Mouse (Mus musculus) adrenal gland, postnatal 25 days (tissue): ENCODE data around the gene Krtdap. TPM values are rescaled to one million over a fixed set of nuclear protein-coding genes. Genes with fewer than 3 reads are reported as not detected.
"Not testable (repeated sequence)": the region's sequence is repeated elsewhere in the genome, so short reads cannot be mapped to it uniquely, and the experiment has no call there.

ENCODE experiments used
- DNase-seq: peaks from one replicate; pipeline ENCODE4 v3.0.0; 2021; ENCODE audit warnings: mixed read lengths
- long read RNA-seq: library from polyadenylated mRNA; stranded (forward); transcript quantifications from one replicate; pipeline ENCODE4 v2.0.0, GENCODE M21; 2021
- total RNA-seq: library from RNA; stranded (reverse); gene quantifications from 2 replicates; pipeline ENCODE4 v1.2.3, GENCODE M21; 2021

Gene Krtdap
- total RNA-seq = not detected in 2 replicates
- long read RNA-seq = 0 reads

DNA sequence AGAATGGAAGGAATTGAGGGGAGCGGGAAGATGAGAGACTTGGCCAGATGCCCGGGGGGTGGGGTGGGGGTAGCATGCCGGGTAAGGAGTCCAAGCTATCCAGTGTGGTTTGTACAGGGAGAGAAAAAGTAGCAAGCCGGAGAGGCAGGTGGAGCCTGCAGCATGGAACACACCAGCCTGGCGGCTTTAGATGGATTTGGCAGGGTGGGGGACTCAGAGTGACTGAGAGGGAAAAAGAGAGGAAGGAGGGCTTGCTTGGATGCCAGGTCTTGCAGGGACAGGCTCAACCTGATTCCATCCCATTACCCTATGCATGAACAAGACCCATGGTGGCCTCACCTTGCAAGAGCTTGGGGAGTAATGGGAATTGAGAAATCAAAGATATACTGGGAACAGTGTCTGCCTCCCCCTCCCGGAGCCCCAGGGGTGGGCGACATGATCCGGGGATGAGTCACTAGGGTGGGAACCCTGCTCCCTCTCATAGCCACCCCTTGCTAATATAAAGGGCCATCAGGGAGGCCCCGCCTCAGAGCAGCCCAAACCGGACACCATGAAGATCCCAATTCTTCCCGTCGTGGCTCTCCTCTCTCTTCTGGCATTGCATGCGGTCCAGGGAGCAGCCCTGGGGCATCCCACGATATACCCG lies at the start of gene Krtdap:
Krtdap (plus strand) TSS at position 520 of the 646 bp plus-strand sequence.
- DNase-seq = no peak

DNA sequence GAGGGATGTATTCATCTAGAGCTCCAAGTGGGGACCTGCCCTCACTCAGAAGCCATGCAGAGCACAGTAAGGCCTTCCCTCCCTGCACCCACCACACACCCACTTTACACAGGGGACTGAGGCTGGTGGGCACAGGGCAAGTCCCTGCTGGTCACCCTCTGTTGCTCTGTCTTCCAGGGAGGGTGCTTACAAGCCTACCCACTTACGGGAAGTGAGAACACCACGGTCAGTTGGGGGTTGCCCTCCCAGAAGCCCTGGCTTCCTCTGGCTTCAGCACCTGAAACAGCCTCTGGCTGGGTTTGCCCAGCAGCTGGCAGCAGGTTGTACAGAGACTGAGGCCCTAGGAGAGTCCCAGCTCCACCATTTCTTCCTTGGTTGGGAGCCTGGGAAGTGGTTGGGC lies 45.1 kb upstream of the Krtdap start:
- not testable (repeated sequence) for DNase-seq

DNA sequence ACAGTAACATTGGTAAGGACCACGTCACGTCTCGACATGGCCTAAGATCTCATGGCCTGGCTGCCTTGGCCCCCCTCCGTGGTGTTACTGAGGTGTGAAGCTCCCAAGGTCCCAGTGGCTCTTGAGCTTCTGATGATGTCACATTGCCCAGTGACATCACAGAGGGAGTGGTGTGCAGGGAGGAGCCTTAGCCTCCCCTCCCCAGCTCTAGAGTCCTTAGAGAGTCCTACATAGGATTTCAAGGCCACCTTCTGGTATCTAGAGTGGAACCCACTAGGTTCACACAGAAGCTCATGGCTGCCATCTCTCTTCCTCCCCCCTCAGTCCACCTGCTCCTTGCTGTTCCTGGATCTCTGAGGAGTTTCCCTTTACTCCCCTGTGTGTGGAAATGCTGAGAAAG lies 44.1 kb upstream of the Krtdap start, which contains the start of gene Gapdhs:
Gapdhs (minus strand) TSS at position 65 of the 400 bp plus-strand sequence.
- not testable (repeated sequence) for DNase-seq

DNA sequence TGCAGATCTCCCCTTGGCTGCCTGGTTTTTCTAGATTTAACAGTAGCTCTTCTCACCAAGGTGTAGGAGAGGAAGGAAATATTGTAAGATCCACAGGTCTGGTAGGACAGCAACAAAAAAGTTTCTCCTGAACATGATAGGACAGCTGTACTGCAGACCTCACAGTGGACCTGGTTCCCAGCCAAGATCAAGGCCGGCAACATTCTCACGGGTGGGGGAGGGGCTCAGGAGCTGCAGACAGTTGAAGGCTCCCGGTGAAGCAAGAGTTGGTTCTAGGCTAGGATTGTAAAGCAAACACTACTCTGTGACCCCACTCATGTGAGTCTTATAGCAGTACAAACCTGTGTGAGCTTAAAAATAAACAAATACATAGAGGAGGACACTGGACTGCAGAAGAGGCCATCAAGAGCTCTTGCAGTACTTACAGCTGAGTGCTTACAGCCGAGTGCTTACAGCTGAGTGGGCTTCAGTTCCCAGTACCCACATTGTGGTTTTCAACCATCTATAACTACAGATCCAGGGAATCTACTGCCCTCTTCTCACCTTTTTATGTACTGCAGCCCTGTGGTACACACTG lies 43.6 kb upstream of the Krtdap start:
- DNase-seq = peak; percentile 64

DNA sequence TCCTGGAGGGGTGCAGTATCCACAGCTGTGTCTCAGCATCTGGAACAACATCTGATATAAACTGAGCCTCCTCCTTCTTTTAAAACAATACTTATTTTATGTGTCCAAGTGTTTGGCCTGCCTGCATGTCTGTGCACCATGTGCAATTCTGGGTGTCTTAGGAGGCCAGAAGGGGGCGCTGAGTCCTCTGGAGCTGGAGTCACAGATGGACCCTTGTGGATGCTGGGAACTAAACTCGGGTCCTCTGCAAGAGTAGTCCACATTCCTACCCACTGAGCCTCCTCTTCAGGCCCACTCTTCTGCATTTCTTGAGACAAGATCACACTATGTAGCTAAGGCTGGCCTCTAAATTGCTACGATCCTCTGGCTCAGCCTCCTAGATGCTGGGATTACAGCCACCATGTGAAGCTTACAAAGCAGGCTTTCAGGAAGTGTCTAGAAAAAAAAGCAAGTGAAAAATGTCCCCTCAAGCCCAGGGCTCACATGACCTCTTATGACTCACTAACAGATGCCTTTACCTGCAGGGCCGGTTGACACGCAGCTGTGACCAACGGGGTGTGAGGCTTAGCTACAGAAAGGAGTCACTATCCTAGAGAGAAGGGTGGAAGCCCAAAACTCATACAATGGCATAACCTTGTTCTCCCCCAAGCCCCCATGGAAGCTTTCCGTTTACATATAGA lies 40.0 kb upstream of the Krtdap start:
- no peak for DNase-seq

DNA sequence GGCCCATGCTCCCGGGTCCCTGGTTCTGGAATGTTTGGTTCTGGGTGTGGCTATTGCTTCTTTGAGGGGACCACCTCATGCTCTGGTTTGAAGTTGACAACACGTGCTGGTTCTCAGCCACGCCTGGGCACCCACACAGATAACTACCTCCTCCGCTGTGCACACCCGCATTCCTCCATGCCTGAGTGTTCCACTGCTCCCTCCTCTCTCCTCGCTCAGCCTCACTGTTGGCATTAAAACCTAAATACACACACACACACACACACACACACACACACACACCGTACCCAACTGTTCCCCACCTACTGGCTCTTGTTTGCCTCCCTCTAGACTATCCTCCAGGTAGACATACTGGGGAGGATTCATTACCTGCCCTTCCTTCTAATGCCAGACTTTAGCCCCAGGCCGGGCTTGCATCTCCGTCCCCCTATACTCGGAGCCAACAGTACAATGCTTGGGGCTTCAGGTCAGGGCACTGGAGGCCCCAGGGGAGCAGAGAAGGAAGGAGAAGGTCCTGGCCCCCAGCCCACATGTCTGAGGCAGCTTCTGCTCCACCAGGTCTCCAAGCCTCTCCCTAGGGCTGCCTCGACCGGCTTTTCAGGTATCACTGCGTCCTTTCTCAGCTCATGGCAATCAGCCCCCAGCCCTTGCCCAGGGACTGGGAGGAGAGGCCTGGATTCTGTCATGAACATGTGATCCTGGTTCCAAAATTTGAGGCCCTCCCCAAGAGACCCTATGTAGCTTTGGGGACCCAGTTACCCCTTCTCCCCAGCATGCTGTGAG lies 37.7 kb upstream of the Krtdap start:
- no peak for DNase-seq

DNA sequence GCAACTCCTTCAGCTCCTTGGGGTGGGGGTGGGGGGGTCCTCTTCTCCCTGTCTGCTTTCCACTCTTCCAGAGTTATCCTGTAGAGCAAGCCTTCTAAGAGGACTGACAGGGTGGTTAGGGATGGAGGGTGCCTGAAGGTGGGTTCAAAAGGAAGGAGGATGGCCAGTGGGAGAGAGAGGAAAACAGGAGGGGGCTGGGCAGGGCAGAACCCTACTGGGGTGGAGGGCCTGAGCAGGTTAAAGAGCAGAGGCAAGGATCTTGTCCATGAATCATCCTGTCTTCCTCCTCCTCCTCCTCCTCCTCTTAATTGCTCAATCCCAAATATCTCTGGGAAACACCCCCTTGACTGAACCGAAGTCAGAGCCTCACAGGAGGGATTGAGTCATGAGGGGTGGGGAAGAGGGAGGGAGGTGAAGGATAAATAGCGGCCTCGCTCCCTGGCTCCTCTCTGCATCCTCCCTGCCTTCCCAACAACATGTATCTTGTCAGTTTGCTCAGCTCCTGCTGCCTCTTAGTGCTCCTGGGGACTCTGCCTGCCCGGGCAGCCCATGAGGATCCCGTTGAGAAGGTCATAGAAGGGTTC lies 36.5 kb upstream of the Krtdap start, which contains the start of gene Sbsn:
Sbsn (plus strand) TSS at position 386 of the 584 bp plus-strand sequence.
- DNase-seq = peak; percentile 63

DNA sequence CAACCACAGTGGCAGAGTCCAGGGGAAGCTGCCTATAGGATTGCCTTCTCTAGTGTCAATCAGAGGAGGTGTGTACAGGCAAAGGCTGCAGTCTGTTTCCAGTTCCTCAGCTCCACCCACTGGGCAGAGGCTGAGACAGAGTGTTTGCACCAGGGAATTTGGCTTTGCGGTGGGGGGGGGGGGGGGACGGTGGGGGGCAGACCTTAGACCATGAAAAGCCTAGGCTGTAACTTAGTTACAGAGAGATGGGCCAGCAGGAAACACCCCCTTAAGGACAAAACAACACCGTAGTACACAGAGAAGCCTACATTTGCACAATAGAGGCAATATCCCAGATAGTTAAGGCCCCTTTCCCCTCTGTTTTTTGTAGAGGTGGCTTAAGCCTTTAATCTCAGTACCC lies 30.7 kb upstream of the Krtdap start:
- DNase-seq = no peak

DNA sequence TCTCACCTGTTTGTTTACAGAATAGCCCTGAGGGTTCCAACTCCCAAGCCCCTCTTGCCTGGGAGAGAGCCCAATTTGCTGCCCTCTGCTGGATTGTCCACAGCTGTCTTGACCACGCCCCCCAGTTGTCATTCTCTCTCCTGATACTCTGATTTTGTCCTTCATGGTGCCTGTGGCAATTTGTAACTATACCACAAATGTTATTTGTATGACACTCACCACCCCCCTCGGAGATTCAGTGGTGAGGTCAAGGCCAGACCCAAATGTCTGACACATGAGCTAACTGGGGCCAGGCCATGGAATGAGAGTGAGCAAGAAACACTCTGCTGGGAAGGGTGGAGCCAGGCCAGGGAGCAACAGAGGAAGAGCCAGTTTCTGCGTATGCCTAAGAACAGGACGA lies 28.8 kb upstream of the Krtdap start:
- peak; percentile 70 for DNase-seq

DNA sequence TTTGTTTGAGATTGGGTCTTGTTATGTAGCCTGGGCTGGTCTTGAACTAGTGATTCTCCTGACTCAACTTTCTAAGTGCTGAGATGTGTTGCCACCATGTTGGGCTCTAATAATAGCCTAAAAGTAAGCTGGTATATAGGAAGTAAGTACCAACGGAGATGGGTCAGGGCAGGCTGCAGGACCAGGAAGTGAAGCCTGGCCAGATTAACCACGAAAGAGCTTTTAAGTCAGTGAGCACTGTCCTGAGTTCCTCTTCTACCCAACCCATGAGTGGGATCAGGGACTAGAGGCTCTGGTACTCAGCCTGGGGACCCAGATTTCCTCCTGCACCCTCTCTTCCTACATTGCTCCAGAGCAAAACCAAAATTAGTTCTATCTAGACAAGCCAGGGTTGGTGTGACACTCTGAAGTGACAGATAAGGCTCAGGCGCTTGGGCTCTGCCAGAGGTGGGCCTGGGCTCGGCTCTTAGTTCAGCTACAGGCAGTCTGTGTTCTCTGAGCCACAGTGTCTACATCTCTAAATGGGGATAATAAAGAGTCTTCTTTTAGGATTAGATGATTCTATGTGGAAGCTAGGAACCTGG lies 25.8 kb upstream of the Krtdap start:
- DNase-seq = no peak

DNA sequence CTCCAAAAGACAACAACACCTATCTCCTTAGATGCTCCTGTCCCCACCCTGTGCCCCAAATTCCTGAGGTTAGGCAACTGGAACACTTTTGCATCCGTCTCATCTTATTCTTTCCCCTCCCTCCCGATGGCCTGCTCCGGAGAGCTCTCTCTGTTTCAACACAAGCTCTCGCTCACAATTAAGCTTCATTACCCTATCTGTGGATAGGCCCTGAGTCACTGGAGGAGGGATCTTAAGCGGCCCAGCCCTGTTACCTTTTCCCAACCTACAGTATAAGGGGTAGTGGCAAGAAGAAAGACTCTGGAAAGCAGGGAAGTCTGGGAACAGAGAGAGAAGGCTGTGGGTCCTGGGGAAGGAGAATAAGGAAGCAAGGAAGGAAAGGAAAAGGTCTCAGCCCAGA lies 24.2 kb upstream of the Krtdap start, which contains the start of gene Dmkn:
Dmkn (plus strand) TSS at position 301 of the 400 bp plus-strand sequence.
- DNase-seq = no peak

DNA sequence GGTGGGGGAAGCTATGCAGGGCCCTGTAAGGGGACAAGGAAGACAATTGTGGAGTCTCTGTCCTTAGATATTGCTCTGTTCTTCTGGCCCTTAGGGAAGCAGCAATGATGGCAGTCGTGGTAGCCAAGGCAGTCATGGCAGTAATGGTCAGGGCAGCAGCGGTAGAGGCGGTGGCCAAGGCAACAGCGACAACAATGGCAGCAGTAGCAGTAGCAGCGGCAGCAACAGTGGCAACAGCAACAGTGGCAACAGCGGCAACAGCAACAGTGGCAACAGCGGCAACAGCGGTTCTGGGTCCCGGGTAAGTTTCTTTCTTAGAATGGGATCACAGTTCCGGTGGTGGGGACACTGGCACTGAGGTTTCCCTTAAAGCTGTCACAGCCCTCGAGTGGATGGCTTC lies 22.5 kb upstream of the Krtdap start:
- no peak for DNase-seq

DNA sequence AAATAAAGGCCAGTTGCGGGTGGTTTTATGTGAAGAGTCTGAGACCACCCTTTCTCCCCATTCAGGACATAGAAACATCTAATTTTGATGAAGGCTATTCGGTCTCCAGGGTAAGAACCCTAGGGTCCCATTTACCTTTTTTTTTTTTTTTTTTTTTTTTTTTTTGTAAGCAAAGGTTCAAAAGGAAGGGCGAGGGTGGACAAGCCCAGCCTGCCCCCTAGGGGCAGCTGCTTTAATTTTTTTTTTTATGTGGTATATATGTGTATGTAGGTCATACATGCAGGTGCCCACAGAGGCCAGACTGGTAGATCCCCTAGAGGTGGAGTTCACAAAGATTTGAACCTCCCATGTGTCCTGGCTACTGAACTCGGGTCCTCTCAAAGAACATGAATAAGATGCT lies 21.3 kb upstream of the Krtdap start:
- no peak for DNase-seq

DNA sequence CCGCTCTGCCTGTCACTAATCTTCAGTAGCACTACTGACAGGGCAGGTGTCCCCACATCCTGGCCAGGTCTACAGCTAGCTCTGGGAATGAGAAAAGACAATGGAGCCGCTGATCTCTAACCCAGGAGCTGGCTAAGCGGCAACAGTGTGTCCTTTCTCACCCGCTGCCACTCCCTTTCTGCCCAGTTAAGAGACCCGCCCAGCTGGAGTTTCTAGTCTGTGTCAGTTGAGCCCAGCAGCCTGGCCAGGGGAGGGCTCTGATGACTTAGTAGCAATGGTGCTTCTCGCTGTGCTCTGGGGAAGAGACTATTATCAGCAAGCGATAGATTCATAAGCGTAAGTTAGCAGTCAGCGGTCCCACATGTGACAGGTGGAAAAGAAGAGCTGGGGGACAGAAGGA lies 18.5 kb upstream of the Krtdap start:
- DNase-seq = no peak

DNA sequence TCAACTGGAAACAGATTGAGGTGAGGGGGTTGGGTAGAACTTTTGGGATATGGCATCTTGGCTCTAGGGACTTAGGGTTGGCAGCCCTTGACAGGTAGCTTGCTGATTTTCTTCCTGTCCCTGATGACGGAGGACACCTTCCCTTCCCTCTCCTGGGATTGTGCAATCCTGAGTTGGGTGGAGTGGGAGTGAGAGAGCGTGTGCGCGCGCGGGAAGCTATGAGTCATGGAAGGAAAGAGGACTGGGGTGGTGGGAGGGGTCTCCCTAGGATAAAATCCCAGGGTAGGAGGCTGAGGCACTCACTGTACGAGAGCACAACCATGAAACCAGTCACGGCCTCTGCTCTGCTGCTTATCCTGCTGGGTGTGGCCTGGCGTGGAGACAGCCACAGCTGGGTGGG lies 11.6 kb upstream of the Krtdap start:
- DNase-seq = no peak

DNA sequence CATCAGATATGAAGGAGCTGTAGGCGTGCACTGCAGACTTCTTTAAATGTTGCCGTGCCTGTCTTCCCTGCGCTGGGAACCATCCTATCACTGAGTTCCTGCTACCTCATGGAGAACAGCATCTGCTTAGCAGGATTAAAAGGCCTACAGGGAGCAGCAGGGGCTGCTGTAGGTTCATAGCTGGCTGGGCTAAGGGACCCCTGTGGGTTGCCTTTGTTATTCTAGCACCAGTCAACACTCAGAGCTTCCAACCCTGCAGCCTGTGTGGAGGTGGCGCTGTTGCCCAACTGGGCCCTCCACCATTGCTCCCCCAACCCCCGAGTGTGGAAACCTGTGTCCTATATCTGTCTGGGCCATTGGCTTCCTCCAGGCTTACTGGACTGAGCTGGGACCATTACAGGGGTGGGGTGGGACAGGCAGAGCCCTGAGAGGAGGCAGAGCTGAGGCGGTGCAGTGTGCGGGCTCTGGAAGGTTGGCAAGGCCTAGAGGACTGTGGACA lies 10.6 kb upstream of the Krtdap start:
- DNase-seq = no peak

DNA sequence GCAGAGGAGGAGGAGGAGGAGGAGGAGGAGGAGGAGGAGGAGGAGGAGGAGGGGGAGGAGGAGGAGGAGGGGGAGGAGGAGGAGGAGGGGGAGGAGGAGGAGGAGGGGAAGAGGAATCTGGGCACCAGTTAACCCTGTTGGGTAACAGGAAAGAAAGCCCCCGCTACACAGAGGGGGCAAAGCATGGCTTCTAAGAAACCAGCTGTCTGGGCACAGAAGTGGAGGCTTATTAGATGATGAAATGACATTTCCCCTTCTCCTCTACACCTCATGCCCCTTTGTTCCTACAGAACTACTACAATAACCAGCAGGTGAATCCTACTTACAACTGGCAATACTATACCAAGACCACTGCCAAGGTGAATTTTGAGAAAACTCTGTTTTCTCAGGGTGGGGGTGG lies 9.8 kb upstream of the Krtdap start:
- no peak for DNase-seq

DNA sequence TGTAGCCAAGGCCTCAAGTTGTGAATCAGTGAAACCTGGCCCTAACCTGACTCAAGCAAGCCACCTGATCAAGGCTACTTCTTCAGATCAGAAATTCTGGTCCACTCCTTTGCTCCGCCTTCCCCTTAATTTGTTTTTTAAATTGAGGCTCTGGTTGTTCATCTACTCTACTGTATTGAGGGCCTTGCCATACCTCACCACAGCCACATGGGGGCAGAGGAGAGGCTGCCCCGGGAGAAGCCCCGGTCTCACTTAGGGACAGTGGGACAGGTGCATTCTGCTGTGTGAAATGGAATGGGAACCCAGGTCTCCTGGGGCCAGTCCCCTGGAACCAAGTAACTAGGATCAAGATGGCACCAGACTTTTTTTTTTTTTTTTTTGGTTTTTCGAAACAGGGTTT lies 5.9 kb upstream of the Krtdap start:
- DNase-seq = no peak

DNA sequence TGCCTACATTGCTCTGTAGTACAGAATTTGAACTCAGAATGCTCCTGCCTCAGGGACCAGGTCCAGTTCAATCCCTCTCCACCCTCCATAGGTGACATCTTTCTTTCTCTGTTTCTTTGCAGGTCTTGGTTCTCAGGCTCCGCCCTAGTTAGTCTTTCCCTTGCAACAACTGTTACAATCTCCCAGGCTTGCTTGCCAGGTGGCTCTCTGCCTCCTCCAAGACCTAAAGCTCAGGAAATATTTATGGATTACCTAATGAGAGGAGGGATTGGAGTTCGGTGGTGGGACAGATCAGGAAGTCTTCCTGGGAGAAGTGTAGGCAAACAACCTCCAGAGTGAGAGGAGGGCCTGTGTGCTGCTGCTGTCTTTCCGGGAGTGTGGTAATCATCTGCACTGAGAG lies 5.0 kb upstream of the Krtdap start:
- no peak for DNase-seq

DNA sequence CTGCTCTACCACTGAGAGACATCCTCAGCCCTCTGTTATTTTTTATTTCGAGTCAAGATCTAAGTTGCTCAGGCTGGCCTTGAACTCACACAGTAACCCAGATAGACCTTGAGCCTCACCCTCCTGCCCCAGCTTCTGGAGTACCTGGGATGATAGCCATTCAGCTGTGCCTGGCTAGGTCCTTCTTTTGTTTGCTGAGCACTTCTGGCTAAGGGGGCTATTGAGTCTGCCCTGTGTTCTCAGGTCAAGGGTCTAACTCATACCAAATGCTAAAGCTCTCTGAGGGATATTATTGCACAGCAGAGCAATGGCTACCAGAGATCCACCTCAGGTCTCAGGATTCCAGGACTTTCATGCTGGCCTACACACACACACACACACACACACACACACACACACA lies 2.5 kb upstream of the Krtdap start:
- no peak for DNase-seq

DNA sequence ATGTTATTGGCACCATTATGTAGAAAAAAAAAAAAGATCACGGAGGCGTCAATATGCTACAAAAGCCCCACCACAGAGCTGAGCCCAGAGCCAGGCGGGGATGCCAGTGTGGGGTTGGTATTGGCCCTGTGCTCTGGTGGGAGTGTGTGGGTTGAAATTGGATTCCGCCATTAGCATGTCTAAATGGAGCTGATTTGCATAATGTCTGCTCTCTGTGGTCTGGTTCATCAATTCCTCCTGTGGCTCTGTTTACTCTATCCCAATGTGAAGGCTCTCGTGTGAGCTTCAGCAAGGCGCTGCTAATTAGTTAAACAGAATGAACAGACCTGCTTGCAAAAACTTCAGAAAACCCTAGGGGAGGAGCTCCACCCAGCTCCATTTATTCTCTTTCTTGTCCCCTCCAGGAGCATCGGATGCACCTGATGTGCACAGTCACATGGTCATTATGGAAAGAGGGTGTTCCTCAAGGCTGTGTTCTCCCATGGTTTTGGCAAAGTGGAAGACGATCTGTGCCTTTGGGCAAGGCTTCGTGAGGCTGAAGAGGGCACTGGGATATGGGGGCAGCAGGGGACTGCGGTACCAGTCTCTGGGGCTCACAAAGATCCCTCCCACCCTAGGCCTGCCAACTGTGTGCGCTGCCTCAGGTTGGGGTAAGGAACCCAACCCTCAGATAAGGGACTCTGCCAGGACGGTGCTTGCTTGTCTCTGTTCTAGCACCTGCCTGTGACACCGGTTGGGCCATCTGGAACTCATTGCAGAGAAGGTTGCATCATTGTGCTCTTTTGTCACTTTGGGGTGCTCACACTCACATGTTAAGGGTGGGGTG lies 1.8 kb upstream of the Krtdap start:
- no peak for DNase-seq
